Mouse (Mus musculus): ENCODE data around the gene 1600014C10Rik.

The 1600014C10Rik gene

DNA sequence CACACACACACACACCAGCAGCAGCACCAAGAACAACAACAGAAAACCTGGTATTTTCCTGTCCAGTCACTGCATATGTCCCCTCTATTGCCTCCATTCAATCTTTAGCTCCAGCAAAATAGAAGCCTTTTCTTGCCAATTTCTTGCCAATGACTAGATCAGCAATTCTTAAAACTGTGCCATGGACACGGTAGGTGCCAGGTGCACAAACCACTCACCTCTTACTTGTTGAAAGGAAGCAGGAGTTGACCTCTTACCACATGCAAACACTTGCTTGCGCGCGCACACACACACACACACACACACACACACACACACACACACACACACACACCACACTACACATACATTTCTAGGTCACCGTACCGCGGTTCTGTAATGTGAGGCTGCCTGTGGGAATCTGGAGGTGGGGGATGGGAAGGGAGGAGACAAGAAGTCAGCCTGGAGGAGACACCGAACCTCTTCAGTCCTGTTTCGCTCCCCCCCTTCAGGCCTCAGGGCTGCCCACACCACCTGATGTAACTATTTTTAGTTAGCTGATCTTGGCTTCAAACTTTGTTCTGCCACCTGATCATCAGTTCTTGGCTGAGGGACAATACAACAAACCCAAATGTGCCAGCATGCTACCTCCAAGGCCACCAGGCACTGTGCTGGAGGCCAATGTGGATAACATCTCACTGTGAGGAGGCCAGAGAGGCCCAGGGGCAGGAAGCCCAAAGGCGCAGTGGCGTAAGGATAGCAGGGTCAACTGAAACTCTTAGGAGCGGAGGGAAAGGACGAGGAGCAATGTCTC lies 41.8 kb downstream of the 1600014C10Rik start:
- peaks cover 32% of the 10 kb centered on the region for H3K27me3 ChIP-seq (ENCODE audit: insufficient read depth, low read length)
- peaks cover 23% of the 10 kb centered on the region for H3K36me3 ChIP-seq (ENCODE audit: insufficient read depth, low read length)
- peak overlapping the region; percentile 43; the same call in 1 of the 2 replicates for H3K4me3 ChIP-seq (replicated peaks; ENCODE audit: low read length)
- TF ChIP-seq POU5F1 (IDR thresholded peaks at IDR 0.05; ENCODE audit: borderline replicate concordance, low read length) (no peak), CTCF (conservative IDR thresholded peaks at IDR 0.05; ENCODE audit: low read length) (no peak), NANOG (IDR thresholded peaks at IDR 0.05; ENCODE audit: borderline replicate concordance, low read length) (no peak)
- peaks cover 6% of the 10 kb centered on the region; the same call in 1 of the 2 replicates for H3K9me3 ChIP-seq (ENCODE audit: low read length)
- peaks cover 65% of the 10 kb centered on the region for H3K4me1 ChIP-seq (replicated peaks; ENCODE audit: low read depth, low read length)

- Histone ChIP-seq H3K4me1 (replicated peaks; ENCODE audit: low read depth, low read length) (peaks cover 73% of the 10 kb centered on the region), H3K27me3 (ENCODE audit: insufficient read depth, low read length) (peaks cover 18% of the 10 kb centered on the region), H3K4me3 (replicated peaks; ENCODE audit: low read length) (peak overlapping the region; percentile 92; the same call in 1 of the 2 replicates), H3K9me3 (ENCODE audit: low read length) (peaks cover 6% of the 10 kb centered on the region; the same call in 1 of the 2 replicates), H3K36me3 (ENCODE audit: insufficient read depth, low read length) (peaks cover 8% of the 10 kb centered on the region)
- TF ChIP-seq POU5F1 (IDR thresholded peaks at IDR 0.05; ENCODE audit: borderline replicate concordance, low read length) (no peak), NANOG (IDR thresholded peaks at IDR 0.05; ENCODE audit: borderline replicate concordance, low read length) (no peak), CTCF (conservative IDR thresholded peaks at IDR 0.05; ENCODE audit: low read length) (no peak)
Measured at GRCm38 (mm10) chr7:38226226-38226625, 43.2 kb downstream of the 1600014C10Rik start.

- H3K4me1 ChIP-seq (replicated peaks; ENCODE audit: low read depth, low read length): peaks cover 73% of the 10 kb centered on the region
- peaks cover 7% of the 10 kb centered on the region for H3K27me3 ChIP-seq (ENCODE audit: insufficient read depth, low read length)
- no peak for TF ChIP-seq NANOG (IDR thresholded peaks at IDR 0.05; ENCODE audit: borderline replicate concordance, low read length)
- TF ChIP-seq CTCF (conservative IDR thresholded peaks at IDR 0.05; ENCODE audit: low read length): no peak
- TF ChIP-seq POU5F1 (IDR thresholded peaks at IDR 0.05; ENCODE audit: borderline replicate concordance, low read length): no peak
- peak overlapping the region; percentile 92 for H3K4me3 ChIP-seq (replicated peaks; ENCODE audit: low read length)
- no peaks in the 10 kb centered on the region for H3K36me3 ChIP-seq (ENCODE audit: insufficient read depth, low read length)
- peaks cover 6% of the 10 kb centered on the region; the same call in 1 of the 2 replicates for H3K9me3 ChIP-seq (ENCODE audit: low read length)
Measured at GRCm38 (mm10) chr7:38227181-38227899, 44.3 kb downstream of the 1600014C10Rik start.

DNA sequence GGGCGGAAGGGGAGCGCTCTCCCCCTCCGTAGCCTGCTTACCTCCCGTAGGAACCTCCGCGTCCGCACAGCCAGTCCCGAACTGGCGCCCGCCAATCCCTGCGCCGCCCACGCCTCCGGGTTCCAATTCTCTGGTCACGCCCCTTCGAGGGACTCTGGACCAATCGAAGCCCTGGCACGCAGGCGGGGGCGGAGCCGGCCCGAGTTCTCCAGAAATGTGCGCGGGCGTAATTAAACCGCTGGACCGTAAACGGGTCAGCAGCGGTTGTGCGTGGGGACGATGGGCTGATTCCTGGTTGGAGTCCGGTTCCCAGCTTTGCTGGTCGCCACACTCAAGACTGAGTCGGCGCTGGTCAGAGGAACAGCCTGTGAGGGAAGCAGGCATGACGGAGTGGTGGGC lies 44.9 kb downstream of the 1600014C10Rik start, which contains the start of gene Plekhf1:
Gene Plekhf1 (minus strand): TSS at position 117 of the 399 bp plus-strand sequence.
- TF ChIP-seq NANOG (IDR thresholded peaks at IDR 0.05; ENCODE audit: borderline replicate concordance, low read length): no peak
- no peak for TF ChIP-seq POU5F1 (IDR thresholded peaks at IDR 0.05; ENCODE audit: borderline replicate concordance, low read length)
- no peak for TF ChIP-seq CTCF (conservative IDR thresholded peaks at IDR 0.05; ENCODE audit: low read length)
- Histone ChIP-seq H3K9me3 (ENCODE audit: low read length) (peaks cover 6% of the 10 kb centered on the region; the same call in 1 of the 2 replicates), H3K27me3 (ENCODE audit: insufficient read depth, low read length) (0 out of 2 replicates have a peak, but pooled peaks cover 1% of the 10 kb centered on the region), H3K4me1 (replicated peaks; ENCODE audit: low read depth, low read length) (peaks cover 75% of the 10 kb centered on the region), H3K36me3 (ENCODE audit: insufficient read depth, low read length) (no peaks in the 10 kb centered on the region), H3K4me3 (replicated peaks; ENCODE audit: low read length) (peak within 1 kb of the TSS; percentile 92)

GRCm38 (mm10) chr7:38228329-38228728 lies 45.3 kb downstream of the 1600014C10Rik start:
- peak overlapping the region; percentile 92 for H3K4me3 ChIP-seq (replicated peaks; ENCODE audit: low read length)
- peaks cover 6% of the 10 kb centered on the region; the same call in 1 of the 2 replicates for H3K9me3 ChIP-seq (ENCODE audit: low read length)
- no peaks in the 10 kb centered on the region for H3K27me3 ChIP-seq (ENCODE audit: insufficient read depth, low read length)
- no peaks in the 10 kb centered on the region for H3K36me3 ChIP-seq (ENCODE audit: insufficient read depth, low read length)
- no peak for TF ChIP-seq NANOG (IDR thresholded peaks at IDR 0.05; ENCODE audit: borderline replicate concordance, low read length)
- no peak for TF ChIP-seq CTCF (conservative IDR thresholded peaks at IDR 0.05; ENCODE audit: low read length)
- no peak for TF ChIP-seq POU5F1 (IDR thresholded peaks at IDR 0.05; ENCODE audit: borderline replicate concordance, low read length)
- peaks cover 77% of the 10 kb centered on the region for H3K4me1 ChIP-seq (replicated peaks; ENCODE audit: low read depth, low read length)

- Histone ChIP-seq H3K4me3 (replicated peaks; ENCODE audit: low read length) (peak overlapping the region; percentile 66), H3K9me3 (ENCODE audit: low read length) (peaks cover 6% of the 10 kb centered on the region; the same call in 1 of the 2 replicates), H3K4me1 (replicated peaks; ENCODE audit: low read depth, low read length) (peaks cover 66% of the 10 kb centered on the region), H3K36me3 (ENCODE audit: insufficient read depth, low read length) (no peaks in the 10 kb centered on the region), H3K27me3 (ENCODE audit: insufficient read depth, low read length) (no peaks in the 10 kb centered on the region)
- TF ChIP-seq POU5F1 (IDR thresholded peaks at IDR 0.05; ENCODE audit: borderline replicate concordance, low read length) (no peak), NANOG (IDR thresholded peaks at IDR 0.05; ENCODE audit: borderline replicate concordance, low read length) (no peak), CTCF (conservative IDR thresholded peaks at IDR 0.05; ENCODE audit: low read length) (no peak)
Measured at GRCm38 (mm10) chr7:38230285-38230684, 47.3 kb downstream of the 1600014C10Rik start.

DNA sequence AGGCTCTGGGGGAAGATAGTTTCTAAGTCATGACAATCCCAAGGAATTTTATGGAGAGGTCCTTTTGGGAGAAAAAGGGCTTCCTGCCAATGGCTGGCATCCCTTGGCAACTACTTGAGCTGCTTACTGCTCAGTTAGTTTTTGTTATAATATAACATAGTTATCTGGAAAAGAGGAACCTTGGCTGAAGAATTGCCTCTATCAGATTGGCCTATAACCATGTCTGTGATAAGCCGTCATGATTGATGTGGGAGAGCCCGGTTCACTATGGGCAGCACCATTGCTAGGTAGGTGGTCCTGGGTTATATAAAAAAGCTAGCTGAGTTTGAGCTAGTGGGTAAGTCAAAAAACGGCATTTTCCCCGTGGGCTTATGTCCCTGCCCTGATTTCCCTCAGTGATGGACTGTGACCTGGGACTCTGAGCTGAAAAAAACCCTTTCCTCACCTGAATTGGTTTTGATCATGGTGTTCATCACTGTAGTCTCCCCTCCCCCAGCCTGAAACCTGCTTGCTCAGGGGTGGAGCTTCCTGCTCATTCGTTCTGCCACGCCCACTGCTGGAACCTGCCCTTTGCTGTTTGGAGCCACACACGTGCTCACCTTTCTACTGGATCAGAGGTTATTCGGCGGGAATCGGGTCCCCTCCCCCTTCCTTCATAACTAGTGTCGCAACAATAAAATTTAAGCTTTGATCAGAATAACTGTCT lies 53.5 kb downstream of the 1600014C10Rik start:
- Histone ChIP-seq H3K4me1 (replicated peaks; ENCODE audit: low read depth, low read length) (peaks cover 55% of the 10 kb centered on the region), H3K9me3 (ENCODE audit: low read length) (no peaks in the 10 kb centered on the region), H3K36me3 (ENCODE audit: insufficient read depth, low read length) (no peaks in the 10 kb centered on the region), H3K27me3 (ENCODE audit: insufficient read depth, low read length) (no peaks in the 10 kb centered on the region), H3K4me3 (replicated peaks; ENCODE audit: low read length) (peak overlapping the region; percentile 37; the same call in 1 of the 2 replicates)
- TF ChIP-seq NANOG (IDR thresholded peaks at IDR 0.05; ENCODE audit: borderline replicate concordance, low read length) (no peak), POU5F1 (IDR thresholded peaks at IDR 0.05; ENCODE audit: borderline replicate concordance, low read length) (no peak), CTCF (conservative IDR thresholded peaks at IDR 0.05; ENCODE audit: low read length) (no peak)
